Mouse (Mus musculus) spleen, adult 2 months (tissue): ENCODE measurements around the gene Tysnd1. TPM values are rescaled to one million over a fixed set of nuclear protein-coding genes. Genes with fewer than 3 reads are reported as not detected.

ENCODE experiments used
- DNase-seq, 2 experiments: peaks; one replicate each; pipeline versions ENCODE4 v3.0.0 to v3.0.0-alpha.2; 2012 to 2021; ENCODE audit warnings: low spot score in 2 of 2, low read depth in 1 of 2
- H3K27ac ChIP-seq: fragments of 200-500 bp; 2 replicates; pipeline ENCODE4 v1.5.1; 2012; ENCODE audit warnings: low read length, inconsistent platforms; ENCODE audit not compliant: insufficient read depth
- H3K27me3 ChIP-seq: fragments of 200-500 bp; 2 replicates; pipeline ENCODE4 v1.6.1; 2012; ENCODE audit warnings: mild to moderate bottlenecking, moderate library complexity, low read length, inconsistent platforms; ENCODE audit not compliant: control insufficient read depth, insufficient read depth
- H3K36me3 ChIP-seq: fragments of 200-500 bp; 2 replicates; pipeline ENCODE4 v1.6.1; 2012; ENCODE audit warnings: mild to moderate bottlenecking, low read length, inconsistent platforms; ENCODE audit not compliant: control insufficient read depth, insufficient read depth
- H3K4me1 ChIP-seq: fragments of 200-500 bp; 2 replicates; pipeline ENCODE4 v1.6.1; 2011; ENCODE audit warnings: inconsistent platforms; ENCODE audit not compliant: control insufficient read depth, insufficient read depth, insufficient read length
- H3K4me3 ChIP-seq: fragments of 200-500 bp; 2 replicates; pipeline ENCODE4 v1.5.1; 2011; ENCODE audit warnings: mild to moderate bottlenecking, inconsistent platforms; ENCODE audit not compliant: insufficient read depth, insufficient read length; ENCODE audit errors: extremely low read depth
- CTCF ChIP-seq: fragments of 200-500 bp; IDR thresholded peaks from 2 replicates; pipeline ENCODE4 v1.5.1; 2011; ENCODE audit warnings: mild to moderate bottlenecking, inconsistent platforms; ENCODE audit not compliant: insufficient read depth, insufficient read length, insufficient replicate concordance; ENCODE audit errors: extremely low read depth
- WGBS: fragments of 180-500 bp; shearing (Covaris S2); methylation state at CpG from one replicate; pipeline ENCODE4 v1.1.7; 2018; 5-methylcytosine and 5-hydroxymethylcytosine counted together
- polyA plus RNA-seq: library from polyadenylated mRNA; depleted of rRNA; stranded (reverse); fragments of >200 nt; gene quantifications from 2 replicates; pipeline ENCODE4 v1.2.3, GENCODE M21; 2012; rRNA removed

The Tysnd1 gene
- polyA plus RNA-seq, 1 experiment = 43.2 TPM

GRCm38 (mm10) chr10:61751534-61752219 lies 56.4 kb downstream of the Tysnd1 start:
- Histone ChIP-seq H3K4me3 (no peak overlapping the region), H3K27ac (no peak overlapping the region), H3K27me3 (no peaks in the 10 kb centered on the region), H3K36me3 (no peaks in the 10 kb centered on the region), H3K4me1 (no peaks in the 10 kb centered on the region)
- no peak for DNase-seq
- 35% methylated on average over 20 of the region's 20 CpGs for WGBS
- no peak for TF ChIP-seq CTCF

Other genes starting within 250 kb of the Tysnd1 start
- 93.7 and 133 TPM in 2 replicates for gene Eif4ebp2, start 242.9 kb upstream of the Tysnd1 start, polyA plus RNA-seq
- gene Lrrc20, start 219.7 kb upstream of the Tysnd1 start, polyA plus RNA-seq = 5.8 and 7.6 TPM in 2 replicates
- gene Npffr1, start 100.0 kb upstream of the Tysnd1 start, polyA plus RNA-seq = 0.02 TPM in 1 of 2 replicates, not detected in the other
- gene Ppa1, start 47.0 kb upstream of the Tysnd1 start, polyA plus RNA-seq = 8.2 and 9.5 TPM in 2 replicates
- gene Sar1a, start 15.2 kb upstream of the Tysnd1 start, polyA plus RNA-seq = 29.7 and 42.7 TPM in 2 replicates
- gene Aifm2, start 19.7 kb downstream of the Tysnd1 start, polyA plus RNA-seq = 3.6 and 4.2 TPM in 2 replicates
- 0.78 and 0.79 TPM in 2 replicates for gene H2afy2, start 88.6 kb downstream of the Tysnd1 start, polyA plus RNA-seq